Mouse (Mus musculus) small intestine, adult 2 months (tissue): ENCODE results near the gene Mcf2l. TPM values are rescaled to one million over a fixed set of nuclear protein-coding genes. Genes with fewer than 3 reads are reported as not detected.

Experiments used
- H3K27ac ChIP-seq: fragments of 200-500 bp; 2 replicates; pipeline ENCODE4 v1.5.1; 2012; ENCODE audit warnings: low read depth, low read length, control low read depth, inconsistent platforms; ENCODE audit not compliant: insufficient read depth
- H3K27me3 ChIP-seq: fragments of 200-500 bp; 2 replicates; pipeline ENCODE4 v1.6.1; 2012; ENCODE audit warnings: mild to moderate bottlenecking, moderate library complexity, low read length, inconsistent platforms; ENCODE audit not compliant: control insufficient read depth, insufficient read depth
- H3K36me3 ChIP-seq: fragments of 200-500 bp; 2 replicates; pipeline ENCODE4 v1.6.1; 2012; ENCODE audit warnings: mild to moderate bottlenecking, low read length, control low read depth, inconsistent platforms; ENCODE audit not compliant: control insufficient read depth, insufficient read depth
- H3K4me1 ChIP-seq: fragments of 200-500 bp; 2 replicates; pipeline ENCODE4 v1.6.1; 2012; ENCODE audit warnings: low read length, inconsistent platforms, mixed read lengths; ENCODE audit not compliant: control insufficient read depth, insufficient read depth, insufficient read length
- H3K4me3 ChIP-seq: fragments of 200-500 bp; 2 replicates; pipeline ENCODE4 v1.5.1; 2012; ENCODE audit warnings: low read depth, mild to moderate bottlenecking, control low read depth, inconsistent platforms, low read length, moderate library complexity
- CTCF ChIP-seq: fragments of 200-500 bp; IDR thresholded peaks from 2 replicates; pipeline ENCODE4 v1.5.1; 2012; ENCODE audit warnings: low read depth, mild to moderate bottlenecking, control low read depth, inconsistent platforms, low read length, moderate library complexity, mixed read lengths; ENCODE audit not compliant: insufficient replicate concordance, insufficient read length; ENCODE audit errors: extremely low read depth
- POLR2A ChIP-seq: fragments of 200-500 bp; IDR thresholded peaks from 2 replicates; pipeline ENCODE4 v1.6.1; 2012; ENCODE audit warnings: low read depth, mild to moderate bottlenecking, control low read depth, inconsistent platforms, low read length, moderate library complexity
- WGBS: fragments of 180-500 bp; shearing (Covaris S2); methylation state at CpG from one replicate; pipeline ENCODE4 v1.1.7; 2018; 5-methylcytosine and 5-hydroxymethylcytosine counted together
- polyA plus RNA-seq: library from polyadenylated mRNA; depleted of rRNA; stranded (reverse); fragments of >200 nt; gene quantifications from 2 replicates; pipeline ENCODE4 v1.2.3, GENCODE M21; 2012

Mcf2l gene
- polyA plus RNA-seq, 1 experiment = 11.2 TPM

DNA sequence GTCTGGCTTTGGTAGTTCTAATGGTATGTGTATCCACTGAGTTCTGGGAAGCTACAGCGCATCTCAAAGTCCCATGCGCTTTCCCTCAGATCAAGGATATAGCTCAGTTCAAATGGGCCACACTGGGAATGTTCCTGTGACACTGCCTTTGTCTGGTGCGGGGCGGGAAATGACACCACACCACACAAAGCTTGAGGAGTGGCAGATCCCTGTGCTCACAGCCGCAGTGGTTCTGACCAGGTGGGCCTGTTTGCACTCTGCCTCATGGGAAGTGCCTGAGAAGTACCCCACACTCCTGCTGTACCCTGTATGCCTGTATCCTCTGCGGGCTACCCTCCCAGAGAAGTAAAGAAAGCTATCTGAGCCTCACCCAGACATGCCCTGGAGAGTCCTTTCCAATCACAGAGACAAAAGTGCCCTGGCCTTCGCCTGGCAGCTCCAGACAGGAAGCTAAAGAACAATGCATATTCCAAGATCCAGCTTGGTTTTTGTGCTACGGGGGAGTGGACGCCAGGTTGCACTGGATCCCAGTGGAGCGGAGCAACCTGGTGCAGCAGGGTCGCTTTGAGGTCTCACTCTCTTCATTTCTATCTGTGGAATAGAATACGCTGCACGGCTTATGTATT lies 30.3 kb downstream of the Mcf2l start:
- no peak for TF ChIP-seq CTCF
- no peak overlapping the region for H3K27ac ChIP-seq
- no peaks in the 10 kb centered on the region for H3K36me3 ChIP-seq
- H3K27me3 ChIP-seq = no peaks in the 10 kb centered on the region
- no peaks in the 10 kb centered on the region; the same call in 1 of the 2 replicates for H3K4me1 ChIP-seq
- WGBS = 85% methylated on average over 13 of the region's 13 CpGs
- H3K4me3 ChIP-seq = no peak overlapping the region

DNA sequence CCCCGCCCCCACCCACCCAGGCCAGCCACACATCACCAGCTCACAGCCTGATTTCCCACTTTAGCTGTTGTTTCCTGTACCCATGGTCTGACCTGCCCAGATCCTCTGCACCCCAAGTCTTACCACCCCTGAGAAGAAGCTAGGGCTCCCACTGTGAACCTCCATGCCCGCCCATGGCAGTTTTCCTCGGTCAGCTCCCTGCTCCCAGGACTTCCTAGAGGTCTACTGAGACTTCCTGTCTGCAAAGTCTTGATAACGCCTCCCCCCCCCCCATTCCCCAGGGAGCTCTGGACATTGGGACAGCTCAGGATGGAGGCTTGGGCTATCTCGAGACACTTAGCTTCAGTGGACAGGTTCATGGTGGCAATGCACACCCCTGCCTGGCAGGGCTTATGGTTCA lies 31.5 kb downstream of the Mcf2l start:
- H3K4me1 ChIP-seq = no peaks in the 10 kb centered on the region
- no peak overlapping the region for H3K27ac ChIP-seq
- 72% methylated on average over 5 of the region's 5 CpGs for WGBS
- H3K27me3 ChIP-seq = no peaks in the 10 kb centered on the region
- TF ChIP-seq POLR2A (no peak), CTCF (no peak)
- H3K4me3 ChIP-seq = no peak overlapping the region
- no peaks in the 10 kb centered on the region for H3K36me3 ChIP-seq

- Histone ChIP-seq H3K36me3 (no peaks in the 10 kb centered on the region), H3K4me1 (no peaks in the 10 kb centered on the region), H3K27ac (peak overlapping the region; percentile 34), H3K4me3 (no peak overlapping the region), H3K27me3 (no peaks in the 10 kb centered on the region)
- 81% methylated on average over 11 of the region's 11 CpGs for WGBS
- TF ChIP-seq POLR2A (no peak), CTCF (no peak)
These were observed 32.2 kb downstream of the Mcf2l start for GRCm38 (mm10) chr8:12905599-12906321.

- 80% methylated on average over 5 of the region's 5 CpGs for WGBS
- TF ChIP-seq CTCF (no peak), POLR2A (no peak)
These were observed 33.0 kb downstream of the Mcf2l start for GRCm38 (mm10) chr8:12906597-12906996.

GRCm38 (mm10) chr8:12907730-12908129 lies 34.1 kb downstream of the Mcf2l start:
- no peak for TF ChIP-seq POLR2A
- no peak for TF ChIP-seq CTCF
- Histone ChIP-seq H3K27me3 (no peaks in the 10 kb centered on the region), H3K4me1 (no peaks in the 10 kb centered on the region), H3K36me3 (no peaks in the 10 kb centered on the region), H3K27ac (no peak overlapping the region), H3K4me3 (no peak overlapping the region)
- 74% methylated on average over 4 of the region's 4 CpGs for WGBS

More at GRCm38 (mm10) chr8:12906597-12906996, 33.0 kb downstream of the Mcf2l start:
- Histone ChIP-seq H3K4me3 (no peak overlapping the region), H3K27me3 (no peaks in the 10 kb centered on the region), H3K36me3 (no peaks in the 10 kb centered on the region), H3K27ac (peak overlapping the region; percentile 34), H3K4me1 (no peaks in the 10 kb centered on the region)

- Histone ChIP-seq H3K27me3 (no peaks in the 10 kb centered on the region), H3K4me1 (peaks cover 8% of the 10 kb centered on the region; the same call in 1 of the 2 replicates), H3K36me3 (no peaks in the 10 kb centered on the region), H3K4me3 (no peak overlapping the region), H3K27ac (no peak overlapping the region)
- TF ChIP-seq POLR2A = no peak
- 56% methylated on average over 5 of the region's 5 CpGs for WGBS
These were observed 38.4 kb downstream of the Mcf2l start for GRCm38 (mm10) chr8:12912011-12912410.

DNA sequence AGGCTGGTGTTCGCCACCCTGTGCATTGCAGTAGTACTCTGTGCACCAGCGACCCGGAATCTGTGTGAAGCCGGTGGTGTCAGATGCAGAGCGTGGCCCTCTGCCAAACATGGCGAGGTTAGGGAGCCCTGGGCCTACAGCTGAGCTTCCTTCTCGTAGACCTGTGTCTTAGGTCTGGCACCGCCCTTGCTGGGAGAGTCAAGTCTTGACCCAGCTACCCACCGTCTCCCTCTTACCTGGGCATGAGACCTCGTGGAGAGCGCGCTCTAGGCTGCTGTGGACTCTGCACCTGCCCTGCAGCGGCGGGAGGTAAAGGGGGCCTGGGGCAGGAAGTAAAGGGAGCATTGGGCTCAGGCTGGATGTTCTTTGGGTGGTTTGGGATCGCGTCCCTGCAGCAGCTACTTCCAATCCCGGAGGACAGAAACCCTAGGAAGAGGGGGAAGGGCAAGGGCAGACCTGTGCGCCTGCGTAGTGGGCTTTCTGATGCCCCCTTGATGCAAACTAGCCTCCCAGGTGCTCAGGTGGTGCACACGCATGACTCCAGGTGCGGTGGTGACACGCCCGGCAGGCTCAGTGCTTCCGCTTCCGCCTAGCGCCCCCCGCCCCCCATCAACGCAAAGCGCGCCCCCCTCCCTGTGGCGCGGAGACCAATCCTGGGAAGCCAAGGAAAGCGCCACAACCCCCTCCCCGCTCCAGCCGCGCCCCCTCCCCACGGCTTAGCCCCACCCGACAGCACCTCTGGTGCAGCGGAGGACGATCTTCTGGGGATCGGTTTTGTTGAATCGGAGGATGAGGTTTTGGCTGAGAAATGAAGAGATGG lies 41.8 kb downstream of the Mcf2l start:
- no peaks in the 10 kb centered on the region for H3K36me3 ChIP-seq
- WGBS = 9% methylated on average over 42 of the region's 42 CpGs
- peak overlapping the region; percentile 54 for H3K4me3 ChIP-seq
- no peaks in the 10 kb centered on the region for H3K27me3 ChIP-seq
- H3K27ac ChIP-seq = no peak overlapping the region
- peaks cover 8% of the 10 kb centered on the region; the same call in 1 of the 2 replicates for H3K4me1 ChIP-seq
- TF ChIP-seq CTCF (no peak), POLR2A (no peak)
